Mouse (Mus musculus) embryonic fibroblast, embryonic 13.5 days (primary cell): ENCODE results near the gene Ddx60. TPM values are rescaled to one million over a fixed set of nuclear protein-coding genes. Genes with fewer than 3 reads are reported as not detected.
"Not testable (repeated sequence)": the region's sequence is repeated elsewhere in the genome, so short reads cannot be mapped to it uniquely, and the experiment has no call there.

ENCODE experiments used
- H3K27ac ChIP-seq: 2 replicates; pipeline ENCODE4 v1.5.1; 2012; ENCODE audit warnings: low read length, control low read depth, inconsistent platforms; ENCODE audit not compliant: insufficient read depth
- H3K4me1 ChIP-seq: 2 replicates; pipeline ENCODE4 v1.6.1; 2011; ENCODE audit warnings: low read length; ENCODE audit not compliant: control insufficient read depth, insufficient read depth
- H3K4me3 ChIP-seq: 2 replicates; pipeline ENCODE4 v1.5.1; 2011; ENCODE audit warnings: mild to moderate bottlenecking, control low read depth, low read length; ENCODE audit not compliant: insufficient read depth
- CTCF ChIP-seq: IDR thresholded peaks from 2 replicates; pipeline ENCODE4 v1.5.1; 2011; ENCODE audit warnings: mild to moderate bottlenecking, control low read depth, low read length, moderate library complexity, borderline replicate concordance; ENCODE audit not compliant: insufficient read depth
- POLR2A ChIP-seq: IDR thresholded peaks from 2 replicates; pipeline ENCODE4 v1.6.1; 2011; ENCODE audit warnings: low read depth, mild to moderate bottlenecking, control low read depth, low read length, moderate library complexity
- polyA plus RNA-seq: library from polyadenylated mRNA; stranded (reverse); fragments of >200 nt; gene quantifications from 2 replicates; pipeline ENCODE4 v1.2.4, GENCODE M21; 2011; ENCODE audit warnings: low read depth; ENCODE audit not compliant: missing spikeins, insufficient read length

Ddx60 gene
- polyA plus RNA-seq, 1 experiment: 2.6 TPM

- no peak overlapping the region for H3K27ac ChIP-seq
- no peak for TF ChIP-seq CTCF
- TF ChIP-seq POLR2A: no peak
- H3K4me3 ChIP-seq: no peak overlapping the region
- no peaks in the 10 kb centered on the region for H3K4me1 ChIP-seq
Measured at GRCm38 (mm10) chr8:61917287-61917686, 10.6 kb upstream of the Ddx60 start.

- Histone ChIP-seq H3K27ac (no peak overlapping the region), H3K4me1 (no peaks in the 10 kb centered on the region), H3K4me3 (no peak overlapping the region)
- no peak for TF ChIP-seq POLR2A
- no peak for TF ChIP-seq CTCF
Measured at GRCm38 (mm10) chr8:61919145-61919788, 8.6 kb upstream of the Ddx60 start.

- no peaks in the 10 kb centered on the region for H3K4me1 ChIP-seq
- H3K27ac ChIP-seq: no peak overlapping the region
- no peak overlapping the region for H3K4me3 ChIP-seq
- no peak for TF ChIP-seq POLR2A
Measured at GRCm38 (mm10) chr8:61920389-61920788, 7.5 kb upstream of the Ddx60 start.

- no peak overlapping the region for H3K27ac ChIP-seq
- no peak overlapping the region for H3K4me3 ChIP-seq
- no peaks in the 10 kb centered on the region for H3K4me1 ChIP-seq
- TF ChIP-seq POLR2A (no peak), CTCF (no peak)
Measured at GRCm38 (mm10) chr8:61921454-61922054, 6.3 kb upstream of the Ddx60 start.

- Histone ChIP-seq H3K4me3 (no peak overlapping the region), H3K27ac (no peak overlapping the region), H3K4me1 (no peaks in the 10 kb centered on the region; the same call in 1 of the 2 replicates)
- no peak for TF ChIP-seq POLR2A
- TF ChIP-seq CTCF: no peak
Measured at GRCm38 (mm10) chr8:61924518-61924917, 3.4 kb upstream of the Ddx60 start.

- no peak for TF ChIP-seq CTCF
- no peak for TF ChIP-seq POLR2A
- H3K27ac ChIP-seq: no peak overlapping the region
- H3K4me1 ChIP-seq: no peaks in the 10 kb centered on the region
- H3K4me3 ChIP-seq: no peak overlapping the region
Measured at GRCm38 (mm10) chr8:61933243-61933642, 5.4 kb downstream of the Ddx60 start.

- no peaks in the 10 kb centered on the region for H3K4me1 ChIP-seq
- no peak overlapping the region for H3K4me3 ChIP-seq
- no peak overlapping the region for H3K27ac ChIP-seq
- no peak for TF ChIP-seq POLR2A
- no peak for TF ChIP-seq CTCF
Measured at GRCm38 (mm10) chr8:61937576-61937975, 9.7 kb downstream of the Ddx60 start.

GRCm38 (mm10) chr8:61964591-61965375 lies 36.9 kb downstream of the Ddx60 start:
- not testable (repeated sequence) for H3K27ac ChIP-seq, H3K4me1 ChIP-seq, H3K4me3 ChIP-seq

- Histone ChIP-seq H3K4me1 (no peaks in the 10 kb centered on the region), H3K4me3 (no peak overlapping the region), H3K27ac (no peak overlapping the region)
- TF ChIP-seq POLR2A: no peak
- no peak for TF ChIP-seq CTCF
Measured at GRCm38 (mm10) chr8:61969581-61969980, 41.7 kb downstream of the Ddx60 start.

GRCm38 (mm10) chr8:61984941-61985340 lies 57.1 kb downstream of the Ddx60 start:
- TF ChIP-seq CTCF (no peak), POLR2A (no peak)
- no peak overlapping the region for H3K4me3 ChIP-seq
- H3K27ac ChIP-seq: no peak overlapping the region

More at GRCm38 (mm10) chr8:61984941-61985340, 57.1 kb downstream of the Ddx60 start:
- H3K4me1 ChIP-seq: no peaks in the 10 kb centered on the region
